ENCODE assay signal across 8 mouse cellular contexts in genomic region chr7:44856265-44856916, GRCm38 (mm10). TPM values are rescaled to one million over a fixed set of nuclear protein-coding genes. Genes with fewer than 3 reads are reported as not detected.
DNase-seq lines count a peak whose midpoint lies in the region; ATAC-seq lines count a peak whose summit lies in the region.

No protein-coding gene starts in this region.

- H3K4me3 ChIP-seq in kidney, embryonic 16.5 days (ENCODE audit: low read length) = peak overlapping the region; percentile 86
- H3K4me3 ChIP-seq in neural tube, embryonic 12.5 days = peak overlapping the region; percentile 77; the same call in 1 of the 2 replicates

- H3K4me1 ChIP-seq in kidney, embryonic 16.5 days (ENCODE audit: insufficient read depth, low read length) = peaks cover 57% of the 10 kb centered on the region
- peaks cover 51% of the 10 kb centered on the region for H3K4me1 ChIP-seq in neural tube, embryonic 12.5 days

- intact Hi-C loops in left cerebral cortex, postnatal 36 days (cut with DNase I) = no loop called here
- intact Hi-C loops in left cerebral cortex, postnatal 4 days (cut with DNase I) = no loop called here

- peak overlapping the region; percentile 93 for H3K4me2 ChIP-seq in kidney, embryonic 16.5 days (replicated peaks; ENCODE audit: low read depth, low read length)
- peak overlapping the region; percentile 87 for H3K4me2 ChIP-seq in neural tube, embryonic 12.5 days (replicated peaks)

- H3K9me3 ChIP-seq in kidney, embryonic 16.5 days (ENCODE audit: low read length) = no peaks in the 10 kb centered on the region
- no peaks in the 10 kb centered on the region for H3K9me3 ChIP-seq in neural tube, embryonic 12.5 days

- WGBS in kidney, embryonic 16.5 days = 64% methylated on average over 9 of the region's 9 CpGs
- WGBS in neural tube, embryonic 12.5 days = 68% methylated on average over 9 of the region's 9 CpGs

- H3K9ac ChIP-seq in kidney, embryonic 16.5 days (replicated peaks; ENCODE audit: low read length) = peak overlapping the region; percentile 90; the same call in 1 of the 2 replicates
- H3K9ac ChIP-seq in neural tube, embryonic 12.5 days = peak overlapping the region; percentile 85; the same call in 1 of the 2 replicates

- no peaks in the 10 kb centered on the region for H3K27me3 ChIP-seq in kidney, embryonic 16.5 days (ENCODE audit: insufficient read depth, low read length)
- H3K27me3 ChIP-seq in neural tube, embryonic 12.5 days (replicated peaks) = no peaks in the 10 kb centered on the region

- H3K36me3 ChIP-seq in kidney, embryonic 16.5 days (ENCODE audit: insufficient read depth, low read length) = peaks cover 16% of the 10 kb centered on the region; the same call in 1 of the 2 replicates
- peaks cover 17% of the 10 kb centered on the region for H3K36me3 ChIP-seq in neural tube, embryonic 12.5 days

- H3K27ac ChIP-seq in kidney, embryonic 16.5 days (ENCODE audit: low read length) = peak overlapping the region; percentile 95
- peak overlapping the region; percentile 8; the same call in 1 of the 2 replicates for H3K27ac ChIP-seq in neural tube, embryonic 12.5 days

- no peak for ATAC-seq in kidney, embryonic 16.5 days (ENCODE audit: low FRiP score, low TSS enrichment)
- no peak for ATAC-seq in neural tube, embryonic 12.5 days (ENCODE audit: low FRiP score, low read depth)

- no peak for DNase-seq in kidney, postnatal 10 days
- peak; percentile 24 for DNase-seq in c-Kit-negative CD71-positive TER-119-positive erythroid progenitor cells, embryonic 14.5 days (ENCODE audit: low read depth, low spot score)
- DNase-seq in induced T-regulatory cell, adult 2 months (ENCODE audit: low read depth) = peak; percentile 50
- DNase-seq in right cerebral cortex, postnatal 14 days = no peak
- no peak for DNase-seq in left cerebral cortex, postnatal 36 days (ENCODE audit: low spot score in 2 of 2)
- DNase-seq in left cerebral cortex, postnatal 4 days = no peak

RNA-seq across cellular contexts. Expression of gene Pnkp, which starts 0.5 kb away (rescaled TPM):
- polyA plus RNA-seq in kidney, embryonic 16.5 days (2015; fragmentation: Nextera tagmentation; extraction: Ambion mirVana) = 38.7 and 40.4 TPM in 2 replicates
- polyA plus RNA-seq in neural tube, embryonic 12.5 days (2016; fragmentation: Nextera tagmentation; extraction: Ambion mirVana) = 32.3 and 39.3 TPM in 2 replicates
- 10 to 100 TPM; 26.8 TPM for total RNA-seq in left cerebral cortex, postnatal 36 days (2021)
- 10 to 100 TPM; 27.5 to 29.3 TPM for total RNA-seq in left cerebral cortex, postnatal 4 days (2021)

RNA-seq across cellular contexts. Expression of gene Tbc1d17, which starts 7.5 kb away (rescaled TPM):
- 93.9 and 94.9 TPM in 2 replicates for polyA plus RNA-seq in kidney, embryonic 16.5 days (2015; fragmentation: Nextera tagmentation; extraction: Ambion mirVana)
- polyA plus RNA-seq in neural tube, embryonic 12.5 days (2016; fragmentation: Nextera tagmentation; extraction: Ambion mirVana) = 95.4 and 101 TPM in 2 replicates
- 10 to 100 TPM; 71.9 to 75.6 TPM for total RNA-seq in left cerebral cortex, postnatal 36 days (2021)
- 10 to 100 TPM; 57.1 to 68.3 TPM for total RNA-seq in left cerebral cortex, postnatal 4 days (2021)

RNA-seq across cellular contexts. Expression of gene Akt1s1, which starts 7.6 kb away (rescaled TPM):
- 117 and 126 TPM in 2 replicates for polyA plus RNA-seq in kidney, embryonic 16.5 days (2015; fragmentation: Nextera tagmentation; extraction: Ambion mirVana)
- polyA plus RNA-seq in neural tube, embryonic 12.5 days (2016; fragmentation: Nextera tagmentation; extraction: Ambion mirVana) = 108 and 116 TPM in 2 replicates
- 10 to 100 TPM; 67.7 to 73.6 TPM for total RNA-seq in left cerebral cortex, postnatal 36 days (2021)
- total RNA-seq in left cerebral cortex, postnatal 4 days (2021) = 10 to 100 TPM; 74.1 to 85.4 TPM

RNA-seq across cellular contexts. Expression of gene Ptov1, which starts 13.2 kb away (rescaled TPM):
- polyA plus RNA-seq in kidney, embryonic 16.5 days (2015; fragmentation: Nextera tagmentation; extraction: Ambion mirVana) = 371 and 404 TPM in 2 replicates
- 630 and 637 TPM in 2 replicates for polyA plus RNA-seq in neural tube, embryonic 12.5 days (2016; fragmentation: Nextera tagmentation; extraction: Ambion mirVana)
- 100 to 1,000 TPM; 284 to 285 TPM for total RNA-seq in left cerebral cortex, postnatal 36 days (2021)
- total RNA-seq in left cerebral cortex, postnatal 4 days (2021) = 100 to 1,000 TPM; 423 to 428 TPM

RNA-seq across cellular contexts. Expression of gene Med25, which starts 36.1 kb away (rescaled TPM):
- polyA plus RNA-seq in kidney, embryonic 16.5 days (2015; fragmentation: Nextera tagmentation; extraction: Ambion mirVana) = 136 and 149 TPM in 2 replicates
- 156 and 158 TPM in 2 replicates for polyA plus RNA-seq in neural tube, embryonic 12.5 days (2016; fragmentation: Nextera tagmentation; extraction: Ambion mirVana)
- 10 to 100 TPM; 91.7 to 98.1 TPM for total RNA-seq in left cerebral cortex, postnatal 36 days (2021)
- 100 to 1,000 TPM; 117 to 122 TPM for total RNA-seq in left cerebral cortex, postnatal 4 days (2021)

Comparison
In these comparisons a context has a peak if more than half of its experiments do, and no peak if none do; other contexts are left out.
1. DNase-seq: peak in c-Kit-negative CD71-positive TER-119-positive erythroid progenitor cells, embryonic 14.5 days (single experiment) and induced T-regulatory cell, adult 2 months (single experiment); none in kidney, postnatal 10 days (single experiment), right cerebral cortex, postnatal 14 days (single experiment), left cerebral cortex, postnatal 36 days (0 of 2) and left cerebral cortex, postnatal 4 days (single experiment).